Mouse (Mus musculus): Measurements from ENCODE around the gene Ypel2. TPM values are rescaled to one million over a fixed set of nuclear protein-coding genes. Genes with fewer than 3 reads are reported as not detected.
A peak's percentile ranks its signal among the peaks of the same experiment; 100 is the strongest.

The Ypel2 gene
- polyA plus RNA-seq, 1 experiment, result 16.2 TPM

- TF ChIP-seq POLR2A (IDR thresholded peaks at IDR 0.05; ENCODE audit: control insufficient read depth, extremely low read depth, insufficient read depth, low read length, poor library complexity) (no peak), CTCF (IDR thresholded peaks at IDR 0.05; ENCODE audit: borderline replicate concordance, control insufficient read depth, extremely low read depth, insufficient read depth, low read length, poor library complexity) (no peak)
- peaks cover 37% of the 10 kb centered on the region for H3K4me1 ChIP-seq (replicated peaks; ENCODE audit: control insufficient read depth, insufficient read depth, low read length)
These were observed 26.8 kb downstream of the Ypel2 start for GRCm38 (mm10) chr11:86966696-86967095.

GRCm38 (mm10) chr11:86965079-86965478 is 28.4 kb downstream of the Ypel2 start:
- Histone ChIP-seq H3K27ac (ENCODE audit: control insufficient read depth, insufficient read depth, low read length) (no peak overlapping the region), H3K36me3 (ENCODE audit: control insufficient read depth, insufficient read depth, low read length) (peaks cover 11% of the 10 kb centered on the region), H3K27me3 (ENCODE audit: control insufficient read depth, insufficient read depth, low read length) (no peaks in the 10 kb centered on the region), H3K4me1 (replicated peaks; ENCODE audit: control insufficient read depth, insufficient read depth, low read length) (peaks cover 36% of the 10 kb centered on the region), H3K4me3 (ENCODE audit: control insufficient read depth, insufficient read depth, low read length) (no peak overlapping the region)
- WGBS, result 98% methylated on average over 5 of the region's 5 CpGs
- no peak for TF ChIP-seq POLR2A (IDR thresholded peaks at IDR 0.05; ENCODE audit: control insufficient read depth, extremely low read depth, insufficient read depth, low read length, poor library complexity)
- TF ChIP-seq CTCF (IDR thresholded peaks at IDR 0.05; ENCODE audit: borderline replicate concordance, control insufficient read depth, extremely low read depth, insufficient read depth, low read length, poor library complexity), result no peak
- no peak for DNase-seq

More at GRCm38 (mm10) chr11:86966696-86967095, 26.8 kb downstream of the Ypel2 start:
- DNase-seq, result no peak
- WGBS, result 81% methylated on average over 3 of the region's 3 CpGs
- Histone ChIP-seq H3K27me3 (ENCODE audit: control insufficient read depth, insufficient read depth, low read length) (no peaks in the 10 kb centered on the region), H3K4me3 (ENCODE audit: control insufficient read depth, insufficient read depth, low read length) (no peak overlapping the region), H3K27ac (ENCODE audit: control insufficient read depth, insufficient read depth, low read length) (peak overlapping the region; percentile 8; the same call in 1 of the 2 replicates), H3K36me3 (ENCODE audit: control insufficient read depth, insufficient read depth, low read length) (peaks cover 17% of the 10 kb centered on the region)

GRCm38 (mm10) chr11:86963698-86964097 is 29.8 kb downstream of the Ypel2 start:
- 82% methylated on average over 10 of the region's 10 CpGs for WGBS
- H3K27ac ChIP-seq (ENCODE audit: control insufficient read depth, insufficient read depth, low read length), result no peak overlapping the region
- TF ChIP-seq CTCF (IDR thresholded peaks at IDR 0.05; ENCODE audit: borderline replicate concordance, control insufficient read depth, extremely low read depth, insufficient read depth, low read length, poor library complexity), result no peak
- no peak for TF ChIP-seq POLR2A (IDR thresholded peaks at IDR 0.05; ENCODE audit: control insufficient read depth, extremely low read depth, insufficient read depth, low read length, poor library complexity)
- H3K27me3 ChIP-seq (ENCODE audit: control insufficient read depth, insufficient read depth, low read length), result no peaks in the 10 kb centered on the region
- no peaks in the 10 kb centered on the region for H3K36me3 ChIP-seq (ENCODE audit: control insufficient read depth, insufficient read depth, low read length)
- peaks cover 41% of the 10 kb centered on the region for H3K4me1 ChIP-seq (replicated peaks; ENCODE audit: control insufficient read depth, insufficient read depth, low read length)
- no peak for DNase-seq
- H3K4me3 ChIP-seq (ENCODE audit: control insufficient read depth, insufficient read depth, low read length), result no peak overlapping the region

GRCm38 (mm10) chr11:86963027-86963426 is 30.5 kb downstream of the Ypel2 start:
- Histone ChIP-seq H3K27me3 (ENCODE audit: control insufficient read depth, insufficient read depth, low read length) (no peaks in the 10 kb centered on the region), H3K4me3 (ENCODE audit: control insufficient read depth, insufficient read depth, low read length) (no peak overlapping the region), H3K4me1 (replicated peaks; ENCODE audit: control insufficient read depth, insufficient read depth, low read length) (peaks cover 46% of the 10 kb centered on the region), H3K27ac (ENCODE audit: control insufficient read depth, insufficient read depth, low read length) (no peak overlapping the region), H3K36me3 (ENCODE audit: control insufficient read depth, insufficient read depth, low read length) (no peaks in the 10 kb centered on the region)
- 94% methylated on average over 1 of the region's 1 CpGs for WGBS
- TF ChIP-seq CTCF (IDR thresholded peaks at IDR 0.05; ENCODE audit: borderline replicate concordance, control insufficient read depth, extremely low read depth, insufficient read depth, low read length, poor library complexity) (no peak), POLR2A (IDR thresholded peaks at IDR 0.05; ENCODE audit: control insufficient read depth, extremely low read depth, insufficient read depth, low read length, poor library complexity) (no peak)
- no peak for DNase-seq

GRCm38 (mm10) chr11:86962362-86962761 is 31.1 kb downstream of the Ypel2 start:
- 94% methylated on average over 2 of the region's 2 CpGs for WGBS
- H3K27me3 ChIP-seq (ENCODE audit: control insufficient read depth, insufficient read depth, low read length), result no peaks in the 10 kb centered on the region
- H3K4me1 ChIP-seq (replicated peaks; ENCODE audit: control insufficient read depth, insufficient read depth, low read length), result peaks cover 47% of the 10 kb centered on the region
- TF ChIP-seq CTCF (IDR thresholded peaks at IDR 0.05; ENCODE audit: borderline replicate concordance, control insufficient read depth, extremely low read depth, insufficient read depth, low read length, poor library complexity), result no peak
- no peak for TF ChIP-seq POLR2A (IDR thresholded peaks at IDR 0.05; ENCODE audit: control insufficient read depth, extremely low read depth, insufficient read depth, low read length, poor library complexity)
- H3K27ac ChIP-seq (ENCODE audit: control insufficient read depth, insufficient read depth, low read length), result no peak overlapping the region
- no peak for DNase-seq
- H3K36me3 ChIP-seq (ENCODE audit: control insufficient read depth, insufficient read depth, low read length), result no peaks in the 10 kb centered on the region
- H3K4me3 ChIP-seq (ENCODE audit: control insufficient read depth, insufficient read depth, low read length), result no peak overlapping the region

GRCm38 (mm10) chr11:86961510-86962303 is 31.8 kb downstream of the Ypel2 start:
- 91% methylated on average over 11 of the region's 11 CpGs for WGBS
- H3K27me3 ChIP-seq (ENCODE audit: control insufficient read depth, insufficient read depth, low read length), result no peaks in the 10 kb centered on the region
- peaks cover 44% of the 10 kb centered on the region for H3K4me1 ChIP-seq (replicated peaks; ENCODE audit: control insufficient read depth, insufficient read depth, low read length)
- no peak overlapping the region for H3K27ac ChIP-seq (ENCODE audit: control insufficient read depth, insufficient read depth, low read length)
- DNase-seq, result no peak
- H3K36me3 ChIP-seq (ENCODE audit: control insufficient read depth, insufficient read depth, low read length), result no peaks in the 10 kb centered on the region
- TF ChIP-seq POLR2A (IDR thresholded peaks at IDR 0.05; ENCODE audit: control insufficient read depth, extremely low read depth, insufficient read depth, low read length, poor library complexity) (no peak), CTCF (IDR thresholded peaks at IDR 0.05; ENCODE audit: borderline replicate concordance, control insufficient read depth, extremely low read depth, insufficient read depth, low read length, poor library complexity) (no peak)
- no peak overlapping the region for H3K4me3 ChIP-seq (ENCODE audit: control insufficient read depth, insufficient read depth, low read length)

Measured in thymus, adult 2 months (tissue).